Mouse (Mus musculus) hindbrain, embryonic 13.5 days (tissue): ENCODE data around the gene Gm49396. TPM values are rescaled to one million over a fixed set of nuclear protein-coding genes. Genes with fewer than 3 reads are reported as not detected.

Source experiments
- ATAC-seq: fragments of 200-750 bp; cut with Nextera tagmentation; 2 replicates; pipeline ENCODE4 v1.8.0; 2017; ENCODE audit warnings: moderate TSS enrichment; ENCODE audit not compliant: low FRiP score
- H3K27ac ChIP-seq: fragments of 300-500 bp; sonication (generic); 2 replicates; pipeline ENCODE4 v1.5.1; 2015; ENCODE audit warnings: inconsistent platforms, mild to moderate bottlenecking, moderate library complexity
- H3K27me3 ChIP-seq: fragments of 300-500 bp; sonication (generic); 2 replicates; pipeline ENCODE4 v1.6.1; 2015; ENCODE audit warnings: mild to moderate bottlenecking, inconsistent platforms
- H3K36me3 ChIP-seq: fragments of 300-500 bp; sonication (generic); 2 replicates; pipeline ENCODE4 v1.6.1; 2015; ENCODE audit warnings: mild to moderate bottlenecking, inconsistent platforms
- H3K4me1 ChIP-seq: fragments of 300-500 bp; sonication (generic); replicated peaks from 2 replicates; pipeline ENCODE4 v1.6.1; 2015; ENCODE audit warnings: inconsistent platforms
- H3K4me2 ChIP-seq: fragments of 300-500 bp; sonication (generic); 2 replicates; pipeline ENCODE4 v1.6.1; 2015; ENCODE audit warnings: inconsistent platforms, mild to moderate bottlenecking, moderate library complexity
- H3K4me3 ChIP-seq: fragments of 300-500 bp; sonication (generic); 2 replicates; pipeline ENCODE4 v1.5.1; 2015; ENCODE audit warnings: mild to moderate bottlenecking, inconsistent platforms
- H3K9ac ChIP-seq: fragments of 300-500 bp; sonication (generic); 2 replicates; pipeline ENCODE4 v1.6.1; 2015; ENCODE audit warnings: mild to moderate bottlenecking, inconsistent platforms
- H3K9me3 ChIP-seq: fragments of 300-500 bp; sonication (generic); 2 replicates; pipeline ENCODE4 v1.6.1; 2016; ENCODE audit warnings: inconsistent platforms
- whole genome bisulfite sequencing: fragments of 180-500 bp; shearing (Covaris S2); methylation state at CpG from one replicate; pipeline ENCODE4 v1.1.7; 2015; 5-methylcytosine and 5-hydroxymethylcytosine counted together
- polyA plus RNA-seq: library from polyadenylated mRNA; unstranded; fragments of >200 nt; fragmentation: Nextera tagmentation; extraction: Ambion mirVana; gene quantifications from 2 replicates; pipeline ENCODE4 v1.2.1, GENCODE M21; 2015

Gm49396 gene
- 15.4 and 19.8 TPM in 2 replicates for polyA plus RNA-seq

DNA sequence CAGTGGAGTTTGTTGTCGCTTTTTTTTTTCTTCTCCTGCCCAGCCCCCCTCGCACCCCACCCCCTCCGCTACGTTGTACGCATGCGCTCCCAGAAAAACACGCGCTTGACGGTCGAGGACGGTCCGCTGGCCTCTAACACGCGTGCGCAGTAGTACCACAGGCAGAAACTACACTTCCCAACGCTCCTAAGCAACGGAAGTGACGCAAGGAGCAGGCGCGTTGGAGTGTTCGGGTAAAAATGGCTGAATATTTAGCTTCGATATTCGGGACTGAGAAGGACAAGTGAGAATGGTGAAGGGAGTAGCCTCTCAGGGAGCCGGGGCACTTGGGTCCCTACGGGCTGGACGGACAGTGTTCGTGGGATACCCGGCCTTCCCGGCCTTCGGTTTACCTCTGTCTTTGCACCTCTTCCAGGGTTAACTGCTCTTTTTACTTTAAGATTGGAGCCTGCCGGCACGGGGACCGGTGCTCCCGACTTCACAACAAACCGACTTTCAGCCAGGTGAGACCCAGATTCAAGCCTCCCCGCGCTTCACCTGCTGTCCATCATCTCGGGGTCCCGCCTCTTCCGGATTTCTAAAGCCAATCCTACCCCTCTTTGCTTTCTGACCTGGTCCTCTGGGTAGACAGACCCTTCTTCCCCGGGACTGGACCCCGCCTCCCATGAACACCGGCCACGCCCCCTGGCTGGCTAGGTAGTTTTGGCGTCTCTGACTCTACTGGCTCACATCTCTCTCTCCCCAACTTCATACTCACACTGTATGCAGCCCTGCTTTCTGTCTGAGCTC, at the start of gene Gm49396, which contains the start of the genes U2af1l4 and Psenen:
Gm49396 (plus strand) TSS at position 228 of the 789 bp plus-strand sequence.
U2af1l4 (plus strand) TSS at position 185 of the 789 bp plus-strand sequence.
Psenen (minus strand) TSS at position 511 of the 789 bp plus-strand sequence.
- peaks cover 31% of the 10 kb centered on the region for H3K36me3 ChIP-seq
- peak within 1 kb of the TSS; percentile 75 for H3K4me3 ChIP-seq
- no peaks in the 10 kb centered on the region for H3K9me3 ChIP-seq
- no peaks in the 10 kb centered on the region for H3K27me3 ChIP-seq
- peak; percentile 83 for ATAC-seq
- peak within 1 kb of the TSS; percentile 73 for H3K4me2 ChIP-seq
- H3K27ac ChIP-seq, result peak within 1 kb of the TSS; percentile 95
- peak within 1 kb of the TSS; percentile 76 for H3K9ac ChIP-seq
- under 1% methylated on average over 45 of the region's 45 CpGs for WGBS
- peaks cover 32% of the 10 kb centered on the region for H3K4me1 ChIP-seq

DNA sequence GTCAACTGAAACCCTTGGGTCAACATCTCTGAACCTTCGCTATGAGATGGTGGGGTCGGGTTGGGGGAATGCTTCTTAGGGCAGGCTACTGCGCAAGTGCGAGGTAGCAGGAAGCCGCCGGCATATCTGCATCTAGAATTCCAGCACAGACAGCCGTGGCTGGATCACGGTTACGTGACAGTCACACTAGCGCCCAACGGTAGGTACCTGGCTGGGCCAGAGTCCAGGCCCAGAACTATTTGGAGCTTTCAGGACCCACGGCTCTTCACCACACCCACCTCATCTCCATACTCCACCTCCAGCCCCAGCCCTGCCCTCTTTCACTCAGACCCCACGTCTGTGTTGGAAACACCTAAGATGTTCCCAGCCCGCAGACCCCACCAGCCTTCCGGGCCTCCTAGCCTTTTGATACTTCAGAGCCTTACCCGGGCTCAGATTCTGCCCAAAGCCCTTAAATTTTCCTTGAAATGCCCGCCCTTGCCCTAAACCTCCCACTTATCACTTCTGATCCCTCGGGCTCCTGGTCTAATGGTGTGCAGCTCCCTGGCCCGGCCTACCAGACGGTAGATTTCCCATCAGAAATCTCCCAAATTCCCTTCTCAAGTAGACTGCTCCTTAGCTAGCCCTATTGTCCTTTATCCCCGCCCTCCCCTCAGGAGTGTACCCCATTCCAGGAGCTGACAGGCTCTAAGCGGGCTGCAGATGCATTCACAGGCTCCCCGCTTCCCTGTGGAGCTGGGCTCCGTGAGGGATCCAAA, 48.0 kb upstream of the Gm49396 start:
- no peaks in the 10 kb centered on the region for H3K36me3 ChIP-seq
- ATAC-seq, result no peak
- H3K9me3 ChIP-seq, result no peaks in the 10 kb centered on the region
- no peaks in the 10 kb centered on the region for H3K27me3 ChIP-seq
- H3K27ac ChIP-seq, result no peak overlapping the region
- no peak overlapping the region for H3K9ac ChIP-seq
- no peak overlapping the region for H3K4me3 ChIP-seq
- 66% methylated on average over 24 of the region's 24 CpGs for WGBS
- peaks cover 3% of the 10 kb centered on the region; the same call in 1 of the 2 replicates for H3K4me1 ChIP-seq
- no peak overlapping the region for H3K4me2 ChIP-seq

DNA sequence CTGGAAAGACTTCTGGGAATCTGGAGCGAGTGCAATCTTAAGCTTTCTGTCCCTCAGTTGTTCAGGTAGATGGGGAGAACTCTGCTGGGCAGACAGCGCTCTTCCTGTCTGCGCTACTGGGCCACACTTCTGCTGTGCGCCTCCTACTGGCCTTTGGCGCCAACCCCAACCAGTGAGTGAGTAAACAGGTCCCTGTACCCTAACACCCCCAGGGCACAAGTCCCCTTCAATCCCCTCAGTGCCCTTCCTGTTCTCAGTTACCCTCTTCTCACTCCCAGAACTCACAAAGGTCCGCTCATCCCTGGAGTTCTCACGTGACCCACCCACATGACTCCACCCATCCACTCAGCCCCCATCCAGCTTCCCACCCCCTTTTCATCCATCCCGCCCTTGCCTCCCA, 44.8 kb upstream of the Gm49396 start:
- 51% methylated on average over 8 of the region's 8 CpGs for WGBS
- Histone ChIP-seq H3K27me3 (no peaks in the 10 kb centered on the region), H3K4me3 (no peak overlapping the region), H3K27ac (no peak overlapping the region), H3K9ac (no peak overlapping the region), H3K9me3 (no peaks in the 10 kb centered on the region), H3K36me3 (peaks cover 8% of the 10 kb centered on the region), H3K4me2 (no peak overlapping the region), H3K4me1 (peaks cover 8% of the 10 kb centered on the region)
- no peak for ATAC-seq

DNA sequence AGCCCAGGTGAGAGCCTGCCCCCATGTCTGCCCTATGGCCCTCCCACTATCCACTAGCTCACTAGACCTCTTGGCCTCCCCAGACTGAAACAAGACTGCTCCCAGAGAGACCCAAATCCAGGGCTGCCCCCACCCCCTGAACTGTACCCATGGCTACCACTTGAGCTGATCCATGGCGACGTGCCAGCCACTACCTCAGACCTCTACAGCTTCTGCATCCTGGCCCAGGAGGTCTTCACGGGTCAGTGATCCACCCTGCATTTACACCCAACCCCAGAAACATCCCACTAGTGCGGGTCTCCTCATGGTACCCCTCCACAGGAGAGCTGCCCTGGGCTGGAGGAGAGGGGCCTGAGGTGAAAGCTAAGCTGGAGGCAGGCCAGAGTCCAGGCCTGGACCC, 42.7 kb upstream of the Gm49396 start:
- 57% methylated on average over 4 of the region's 4 CpGs for WGBS
- no peaks in the 10 kb centered on the region for H3K9me3 ChIP-seq
- H3K27ac ChIP-seq, result no peak overlapping the region
- peak overlapping the region; percentile 46; the same call in 1 of the 2 replicates for H3K9ac ChIP-seq
- H3K27me3 ChIP-seq, result no peaks in the 10 kb centered on the region
- ATAC-seq, result 0 out of 2 replicates have a peak, but pooled peaks have one; percentile 3
- H3K4me2 ChIP-seq, result no peak overlapping the region
- peaks cover 8% of the 10 kb centered on the region for H3K4me1 ChIP-seq
- peaks cover 28% of the 10 kb centered on the region for H3K36me3 ChIP-seq
- no peak overlapping the region for H3K4me3 ChIP-seq

DNA sequence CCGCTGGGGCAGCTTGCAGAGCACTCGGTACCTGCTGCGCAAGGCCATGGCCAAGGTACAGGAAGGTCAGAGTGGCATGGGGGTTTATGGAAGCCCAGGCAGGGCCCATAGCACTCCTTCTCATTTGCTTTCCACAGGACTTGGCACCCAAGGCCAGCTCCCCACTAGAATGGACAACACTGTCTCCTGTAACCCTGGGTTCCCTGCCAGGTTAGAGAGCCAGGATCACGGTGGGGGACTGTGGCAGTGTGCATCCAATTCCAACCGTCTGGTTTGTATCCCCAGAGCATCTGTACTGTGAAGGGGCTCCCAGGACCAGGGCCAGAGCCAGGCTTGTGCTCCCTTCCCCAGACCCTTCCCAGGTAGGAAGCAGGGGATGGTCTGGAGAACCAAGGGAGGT, 42.3 kb upstream of the Gm49396 start:
- Histone ChIP-seq H3K27me3 (no peaks in the 10 kb centered on the region), H3K27ac (no peak overlapping the region; the same call in 1 of the 2 replicates), H3K36me3 (peaks cover 33% of the 10 kb centered on the region), H3K4me2 (no peak overlapping the region), H3K4me3 (no peak overlapping the region), H3K4me1 (peaks cover 11% of the 10 kb centered on the region), H3K9ac (peak overlapping the region; percentile 49; the same call in 1 of the 2 replicates), H3K9me3 (no peaks in the 10 kb centered on the region)
- peak; percentile 18; the same call in 1 of the 2 replicates for ATAC-seq
- 77% methylated on average over 5 of the region's 5 CpGs for WGBS

DNA sequence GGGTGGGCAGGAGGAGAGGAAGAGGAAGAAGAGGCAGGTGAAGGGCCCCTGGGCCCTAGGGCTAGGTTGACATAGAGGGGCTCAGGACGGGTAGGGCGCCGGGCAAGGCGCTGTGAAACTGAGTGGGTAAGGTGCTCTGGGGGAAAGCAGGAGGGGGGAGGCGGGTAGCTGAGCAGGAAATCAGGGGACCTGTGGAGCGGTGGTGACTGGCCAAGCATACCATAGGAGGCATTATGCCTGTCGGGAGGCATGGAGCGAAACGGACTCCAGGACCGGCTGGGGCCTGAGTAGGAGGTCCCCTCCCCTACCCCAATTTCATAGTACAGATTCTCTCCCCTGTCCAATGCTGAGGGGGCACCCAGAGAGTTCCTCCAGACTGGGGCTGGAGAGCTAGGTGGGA, 40.3 kb upstream of the Gm49396 start:
- Histone ChIP-seq H3K9ac (no peak overlapping the region; the same call in 1 of the 2 replicates), H3K27me3 (no peaks in the 10 kb centered on the region), H3K4me3 (no peak overlapping the region), H3K4me2 (no peak overlapping the region), H3K9me3 (no peaks in the 10 kb centered on the region), H3K27ac (no peak overlapping the region), H3K36me3 (peaks cover 53% of the 10 kb centered on the region), H3K4me1 (peaks cover 22% of the 10 kb centered on the region)
- 82% methylated on average over 10 of the region's 10 CpGs for WGBS
- no peak for ATAC-seq

DNA sequence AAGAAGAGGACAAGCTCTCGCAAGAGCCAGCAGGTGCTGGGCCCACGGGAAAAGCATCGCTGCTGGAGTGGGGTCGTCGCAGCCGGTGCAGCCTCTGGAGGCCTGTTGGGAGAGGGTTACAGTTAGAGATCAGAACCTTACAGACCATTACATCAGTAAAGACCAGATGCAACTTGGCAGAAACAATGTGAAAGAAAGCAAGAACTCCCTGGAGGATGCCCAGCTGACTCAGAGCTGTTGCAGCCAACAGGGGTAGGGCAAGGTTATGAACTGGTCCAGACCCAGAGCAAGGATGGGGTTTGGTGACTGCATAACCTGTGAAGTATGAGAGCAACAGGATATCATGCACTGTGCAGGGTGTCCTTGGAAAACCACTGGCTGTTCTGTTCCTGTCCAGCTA, 38.7 kb upstream of the Gm49396 start:
- Histone ChIP-seq H3K9ac (no peak overlapping the region; the same call in 1 of the 2 replicates), H3K4me3 (no peak overlapping the region), H3K36me3 (peaks cover 69% of the 10 kb centered on the region), H3K27me3 (no peaks in the 10 kb centered on the region), H3K9me3 (no peaks in the 10 kb centered on the region), H3K4me1 (peaks cover 25% of the 10 kb centered on the region), H3K27ac (no peak overlapping the region), H3K4me2 (no peak overlapping the region)
- ATAC-seq, result no peak
- 78% methylated on average over 6 of the region's 6 CpGs for WGBS

DNA sequence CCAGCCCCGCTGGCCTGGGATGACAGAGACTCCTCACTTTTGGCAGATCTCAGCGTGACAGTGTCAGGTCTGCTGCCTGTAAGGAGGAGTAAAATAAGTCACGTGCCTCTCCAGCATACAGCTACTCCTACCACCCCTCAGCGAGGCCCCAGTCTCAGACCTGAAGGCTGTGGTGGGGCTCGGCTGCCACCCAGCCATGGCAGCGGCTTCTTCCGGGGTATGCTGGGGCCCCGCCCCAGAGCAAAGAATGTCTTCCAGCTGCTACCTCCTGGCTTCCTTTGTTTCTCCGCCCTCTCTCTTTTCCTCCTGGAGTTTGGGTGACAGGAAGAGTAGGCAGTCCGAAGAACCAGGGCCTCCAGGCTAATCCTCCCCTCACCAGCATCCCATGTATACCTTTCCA, 37.2 kb upstream of the Gm49396 start:
- no peak overlapping the region for H3K4me3 ChIP-seq
- WGBS, result 38% methylated on average over 10 of the region's 10 CpGs
- H3K27me3 ChIP-seq, result no peaks in the 10 kb centered on the region
- H3K36me3 ChIP-seq, result peaks cover 84% of the 10 kb centered on the region
- no peak for ATAC-seq
- no peak overlapping the region for H3K4me2 ChIP-seq
- H3K9me3 ChIP-seq, result no peaks in the 10 kb centered on the region
- H3K4me1 ChIP-seq, result peaks cover 22% of the 10 kb centered on the region
- H3K27ac ChIP-seq, result no peak overlapping the region
- 0 out of 2 replicates have a peak overlapping the region, but pooled peaks have one; percentile 53 for H3K9ac ChIP-seq

DNA sequence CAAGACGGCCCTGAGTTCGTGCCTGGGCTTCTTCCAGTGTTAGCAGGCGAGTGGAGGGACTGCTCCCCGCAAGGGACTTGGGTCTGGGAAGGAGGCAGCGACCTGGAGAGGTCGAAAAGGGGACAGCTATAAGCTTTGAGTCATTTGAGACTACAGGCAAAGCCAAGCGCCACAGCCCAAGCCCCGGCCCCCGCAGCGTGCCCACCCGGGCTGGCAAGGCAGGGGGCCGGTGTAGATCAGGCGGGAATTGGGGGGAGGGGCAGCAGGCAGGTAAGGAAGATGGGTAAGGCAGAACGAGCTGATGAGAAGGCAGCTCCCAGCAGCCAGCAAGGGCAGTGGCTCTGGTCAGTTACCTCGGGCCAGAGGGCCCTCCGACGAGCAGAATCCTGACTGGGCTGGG, 36.7 kb upstream of the Gm49396 start:
- WGBS, result 31% methylated on average over 17 of the region's 17 CpGs
- H3K27ac ChIP-seq, result no peak overlapping the region
- peaks cover 88% of the 10 kb centered on the region for H3K36me3 ChIP-seq
- no peaks in the 10 kb centered on the region for H3K27me3 ChIP-seq
- H3K4me3 ChIP-seq, result no peak overlapping the region
- H3K9me3 ChIP-seq, result no peaks in the 10 kb centered on the region
- no peak for ATAC-seq
- peak overlapping the region; percentile 53; the same call in 1 of the 2 replicates for H3K9ac ChIP-seq
- peaks cover 26% of the 10 kb centered on the region for H3K4me1 ChIP-seq
- 0 out of 2 replicates have a peak overlapping the region, but pooled peaks have one; percentile 4 for H3K4me2 ChIP-seq

DNA sequence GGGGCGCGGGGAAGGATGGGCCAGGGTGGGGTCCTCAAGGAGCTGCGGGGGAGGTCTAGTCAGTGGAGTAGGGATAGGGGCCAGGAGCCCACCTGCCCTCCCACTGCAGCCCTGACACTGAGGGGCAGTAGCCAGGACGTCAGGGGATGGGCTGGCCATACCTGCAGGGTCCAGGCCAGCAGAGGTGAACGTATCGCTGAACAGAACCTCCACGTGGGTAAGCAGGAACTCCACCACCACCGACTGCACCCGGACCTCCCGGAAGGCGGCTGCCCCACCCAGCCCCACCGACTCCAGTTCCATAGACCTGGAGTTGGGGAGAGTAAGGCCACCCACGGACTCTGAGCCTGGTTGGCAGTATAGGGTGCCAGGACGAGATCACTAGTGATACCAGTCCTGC, 36.2 kb upstream of the Gm49396 start:
- Histone ChIP-seq H3K27ac (no peak overlapping the region), H3K9ac (0 out of 2 replicates have a peak overlapping the region, but pooled peaks have one; percentile 53), H3K36me3 (peaks cover 94% of the 10 kb centered on the region), H3K4me1 (peaks cover 32% of the 10 kb centered on the region), H3K4me2 (no peak overlapping the region), H3K9me3 (no peaks in the 10 kb centered on the region), H3K27me3 (no peaks in the 10 kb centered on the region), H3K4me3 (no peak overlapping the region)
- no peak for ATAC-seq
- 80% methylated on average over 14 of the region's 14 CpGs for WGBS

DNA sequence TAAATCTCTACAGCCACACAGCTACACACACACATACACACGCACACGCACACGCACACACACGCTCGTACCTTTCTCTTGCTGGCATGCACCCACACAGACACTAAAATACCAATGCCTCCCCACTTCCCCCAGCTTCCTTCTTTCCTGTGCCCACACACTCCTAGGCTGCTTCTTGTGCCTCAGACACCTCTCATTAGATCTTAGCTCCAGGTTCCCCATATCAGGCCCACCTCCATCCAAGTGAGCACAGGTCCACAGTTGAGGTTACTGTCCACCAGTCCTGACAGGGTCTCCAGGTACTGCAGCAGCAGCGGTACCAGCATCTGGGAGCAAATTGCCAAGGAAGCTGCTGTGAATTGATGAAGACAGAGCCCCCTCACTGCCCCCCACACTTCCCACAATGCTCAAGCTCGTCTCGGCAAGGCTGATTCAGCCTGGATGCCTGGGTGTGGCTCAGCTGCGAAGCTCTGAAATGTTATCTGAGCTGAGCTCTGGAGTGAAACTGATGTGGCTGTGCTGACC, 31.8 kb upstream of the Gm49396 start:
- Histone ChIP-seq H3K9ac (peak overlapping the region; percentile 93), H3K4me1 (peaks cover 53% of the 10 kb centered on the region), H3K9me3 (no peaks in the 10 kb centered on the region), H3K4me3 (peak overlapping the region; percentile 75), H3K4me2 (peak overlapping the region; percentile 91), H3K36me3 (peaks cover 68% of the 10 kb centered on the region), H3K27me3 (no peaks in the 10 kb centered on the region), H3K27ac (no peak overlapping the region)
- WGBS, result 86% methylated on average over 9 of the region's 9 CpGs
- no peak for ATAC-seq

DNA sequence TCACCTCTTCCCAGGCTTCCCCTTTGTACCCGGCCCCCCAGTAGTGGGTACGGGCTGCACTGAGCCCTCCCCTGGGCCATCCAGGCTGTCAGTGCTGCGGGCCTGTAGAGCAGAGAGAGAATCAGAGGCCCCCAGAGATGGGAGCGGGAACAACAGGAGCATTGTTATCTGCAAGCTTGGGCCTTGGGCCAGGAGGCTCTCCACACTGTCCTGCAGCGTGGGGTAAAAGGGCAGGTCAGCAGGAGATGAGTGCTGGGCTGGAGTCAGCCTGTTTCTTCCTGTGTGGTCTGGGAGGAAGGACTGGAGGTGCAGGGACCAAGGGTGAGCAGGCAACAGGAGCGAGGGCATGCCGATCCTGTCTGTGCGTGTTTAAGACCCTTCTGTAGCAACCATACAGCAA, 30.2 kb upstream of the Gm49396 start:
- Histone ChIP-seq H3K36me3 (peaks cover 52% of the 10 kb centered on the region), H3K27ac (peak overlapping the region; percentile 95; the same call in 1 of the 2 replicates), H3K27me3 (no peaks in the 10 kb centered on the region), H3K4me3 (peak overlapping the region; percentile 75), H3K4me2 (peak overlapping the region; percentile 91), H3K9ac (peak overlapping the region; percentile 93), H3K4me1 (peaks cover 47% of the 10 kb centered on the region), H3K9me3 (no peaks in the 10 kb centered on the region)
- 4% methylated on average over 8 of the region's 8 CpGs for WGBS
- ATAC-seq, result no peak
